Mouse (Mus musculus): ENCODE data around the gene Cnot6.

Cnot6 gene

DNA sequence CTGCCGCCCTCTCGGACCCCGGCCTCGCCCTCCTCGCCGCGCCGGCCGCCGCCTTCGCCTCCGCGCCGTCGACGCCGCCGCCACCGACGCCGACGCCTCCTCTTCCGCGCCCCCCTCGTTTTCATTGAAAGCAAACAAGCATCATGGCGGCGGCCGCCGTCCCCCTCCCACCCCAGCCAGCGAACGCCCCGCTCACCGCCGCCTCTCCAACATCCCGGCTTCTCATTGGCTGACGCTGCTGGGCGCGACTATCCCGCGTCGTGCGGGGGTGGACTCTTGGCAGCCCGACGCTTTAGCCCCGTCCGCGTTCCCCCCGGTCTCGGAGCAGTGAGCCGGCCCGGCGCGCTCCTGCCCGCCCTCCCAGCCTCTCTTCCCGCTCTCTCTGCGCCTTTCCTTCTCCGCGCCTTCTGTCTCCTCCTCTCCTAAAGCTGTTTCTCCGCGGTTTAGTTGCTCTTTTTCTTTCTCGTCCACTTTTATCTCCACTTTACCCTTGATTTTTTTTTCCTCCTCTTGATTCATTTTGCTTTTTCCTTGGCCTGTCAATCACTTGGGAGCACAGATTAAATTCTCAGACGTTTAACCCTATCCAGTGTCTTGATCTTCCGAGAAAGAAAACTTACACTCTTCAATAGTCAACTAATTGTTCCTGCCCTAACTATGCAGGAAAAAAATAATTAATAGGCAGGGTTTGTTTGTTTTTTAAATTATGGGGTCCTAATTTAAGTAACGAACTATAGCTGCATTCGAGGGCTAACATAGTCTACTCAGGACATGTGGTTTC is at the start of gene Cnot6:
Gene Cnot6 (minus strand): TSS at position 169 of the 781 bp plus-strand sequence.
- in situ Hi-C loops (cut with MseI, MboI) = no loop called here

DNA sequence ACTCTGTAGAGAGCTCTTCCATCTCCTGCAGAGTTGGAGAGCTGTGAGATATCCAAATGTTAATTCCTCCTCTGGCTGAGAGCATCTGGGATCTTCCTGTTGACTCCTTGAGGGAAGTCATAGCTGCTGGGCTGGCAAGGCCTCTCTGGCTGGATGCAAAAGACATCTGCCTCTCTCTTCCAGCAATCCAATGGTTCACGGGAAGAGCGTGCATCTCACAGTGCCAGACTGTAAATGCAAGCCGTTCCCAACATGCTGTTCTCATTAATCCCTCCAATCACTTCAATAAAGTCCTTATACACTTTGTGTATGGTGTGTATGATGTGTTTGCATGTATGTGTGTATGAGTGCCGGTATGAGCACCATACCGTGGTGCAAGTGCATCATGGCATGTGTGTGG is 48.6 kb upstream of the Cnot6 start:
- in situ Hi-C loops (cut with MseI, MboI) = no loop called here

DNA sequence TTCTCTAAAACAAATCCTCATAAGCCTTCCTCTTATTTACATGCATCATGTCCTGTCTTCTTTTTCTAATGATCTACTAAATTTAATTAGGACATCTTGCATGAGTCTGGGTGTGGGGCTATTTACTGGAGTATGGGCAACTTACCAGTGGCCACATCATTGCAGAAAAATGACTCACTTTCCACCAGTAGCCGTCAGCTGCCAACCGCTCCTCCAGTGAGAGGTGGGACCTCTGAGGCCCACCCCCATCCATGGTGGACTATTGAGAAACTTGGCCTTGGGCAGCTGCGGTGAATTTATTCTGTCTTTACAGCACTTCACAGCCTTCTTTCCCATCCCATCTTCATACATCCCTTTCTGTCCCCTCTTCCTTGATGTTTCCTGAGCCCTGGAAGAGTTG is 45.6 kb upstream of the Cnot6 start:
- in situ Hi-C loops (cut with MseI, MboI) = no loop called here

DNA sequence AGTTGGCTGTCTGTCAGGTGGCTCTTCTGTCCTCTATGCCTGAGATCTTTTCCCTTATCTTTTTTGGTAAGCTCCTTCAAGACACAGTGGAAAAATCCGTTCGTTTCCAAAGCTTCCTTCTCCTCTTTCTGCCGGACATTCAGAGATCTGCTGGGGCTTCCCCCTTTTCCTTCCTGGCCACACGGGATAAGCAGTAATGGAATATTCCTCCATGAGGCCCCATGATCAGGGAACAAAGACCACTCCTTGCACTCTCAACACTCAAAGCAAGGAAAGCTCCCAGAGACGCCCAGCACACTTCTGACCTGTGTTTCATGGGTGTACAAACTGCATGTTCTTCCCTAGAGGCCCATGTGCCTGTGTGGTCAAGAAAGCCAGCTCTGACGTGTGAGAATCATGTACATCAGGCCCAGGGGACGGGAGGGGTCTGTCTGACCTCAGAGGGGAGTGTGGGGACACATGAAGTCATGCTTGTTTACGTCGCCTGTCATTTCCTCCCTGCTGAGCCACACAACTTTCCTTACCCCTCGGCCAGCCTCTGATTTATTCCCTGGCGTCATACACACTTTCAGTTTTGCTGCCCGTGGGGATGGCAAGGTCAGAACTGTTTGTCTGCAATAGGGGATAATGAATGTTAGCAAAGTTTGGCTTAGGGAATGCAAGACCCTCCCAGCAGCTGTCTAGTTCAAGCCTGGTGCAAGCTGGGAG is 42.6 kb upstream of the Cnot6 start:
- in situ Hi-C loops (cut with MseI, MboI) = no loop called here

DNA sequence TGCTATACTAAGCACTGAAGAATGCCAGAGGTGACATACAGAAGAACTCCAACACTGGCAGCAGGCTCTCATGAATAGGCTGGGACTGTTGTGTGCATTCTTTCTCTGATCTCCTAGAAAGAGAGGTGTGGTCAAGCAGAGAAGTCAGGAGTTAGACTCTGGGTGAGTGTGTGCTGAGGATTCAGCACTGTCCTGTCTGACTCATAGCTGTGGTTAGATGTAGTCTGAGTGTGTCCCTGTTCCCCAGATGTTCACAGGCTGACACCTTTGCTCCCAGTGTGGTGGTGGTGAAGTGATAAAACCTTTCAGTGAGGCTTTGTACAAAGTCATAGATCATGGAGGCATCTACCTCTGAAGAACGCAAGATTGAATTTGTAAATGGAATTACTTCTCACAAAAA is 34.2 kb upstream of the Cnot6 start:
- in situ Hi-C loops (cut with MseI, MboI) = no loop called here

GRCm38 (mm10) chr11:49745839-49746238 is 33.3 kb upstream of the Cnot6 start:
- in situ Hi-C loops (cut with MseI, MboI) = no loop called here

GRCm38 (mm10) chr11:49744981-49745380 is 32.5 kb upstream of the Cnot6 start:
- in situ Hi-C loops (cut with MseI, MboI) = no loop called here

- in situ Hi-C loops (cut with MseI, MboI) = no loop called here
Measured at GRCm38 (mm10) chr11:49743634-49744033, 31.1 kb upstream of the Cnot6 start.

- in situ Hi-C loops (cut with MseI, MboI) = no loop called here
Measured at GRCm38 (mm10) chr11:49742248-49742647, 29.7 kb upstream of the Cnot6 start.

- in situ Hi-C loops (cut with MseI, MboI) = no loop called here
Measured at GRCm38 (mm10) chr11:49739776-49740175, 27.3 kb upstream of the Cnot6 start.

GRCm38 (mm10) chr11:49738659-49739406 is 26.3 kb upstream of the Cnot6 start:
- in situ Hi-C loops (cut with MseI, MboI) = no loop called here

GRCm38 (mm10) chr11:49737625-49738024 is 25.1 kb upstream of the Cnot6 start:
- in situ Hi-C loops (cut with MseI, MboI) = no loop called here

- in situ Hi-C loops (cut with MseI, MboI) = no loop called here
Measured at GRCm38 (mm10) chr11:49734771-49735170, 22.2 kb upstream of the Cnot6 start.

DNA sequence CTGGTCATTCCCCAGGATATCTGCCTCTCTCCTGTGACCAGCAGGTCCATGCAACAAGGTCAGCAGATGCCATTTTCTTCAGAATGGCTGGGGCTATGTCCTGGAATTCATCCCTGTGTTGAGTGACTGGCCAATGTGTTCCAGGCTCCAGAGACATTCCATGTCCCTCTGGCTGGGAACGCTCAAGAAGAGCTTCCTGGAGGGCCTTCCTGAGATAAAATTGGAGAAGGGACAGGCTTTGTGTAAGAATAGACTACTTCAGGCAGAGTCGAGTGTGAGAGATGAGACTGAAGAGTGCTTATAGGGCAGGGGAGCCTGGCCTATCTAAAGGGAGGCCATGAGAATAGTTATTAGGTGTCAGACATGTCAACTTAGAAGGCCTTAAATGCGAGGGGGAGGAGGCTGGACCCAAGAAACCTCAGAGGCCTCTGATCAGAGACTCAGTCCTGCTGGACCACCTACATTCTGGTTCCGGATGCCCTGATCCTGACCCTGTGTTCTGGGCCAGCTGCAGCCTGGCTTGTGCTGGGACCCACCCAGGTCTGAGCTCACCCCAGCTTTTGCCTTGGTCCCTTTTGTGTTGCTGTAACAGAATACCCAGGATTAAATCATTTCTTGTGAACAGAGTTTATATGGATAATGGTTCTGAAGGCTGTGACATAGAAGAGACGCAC is 17.9 kb upstream of the Cnot6 start:
- in situ Hi-C loops (cut with MseI, MboI) = no loop called here

DNA sequence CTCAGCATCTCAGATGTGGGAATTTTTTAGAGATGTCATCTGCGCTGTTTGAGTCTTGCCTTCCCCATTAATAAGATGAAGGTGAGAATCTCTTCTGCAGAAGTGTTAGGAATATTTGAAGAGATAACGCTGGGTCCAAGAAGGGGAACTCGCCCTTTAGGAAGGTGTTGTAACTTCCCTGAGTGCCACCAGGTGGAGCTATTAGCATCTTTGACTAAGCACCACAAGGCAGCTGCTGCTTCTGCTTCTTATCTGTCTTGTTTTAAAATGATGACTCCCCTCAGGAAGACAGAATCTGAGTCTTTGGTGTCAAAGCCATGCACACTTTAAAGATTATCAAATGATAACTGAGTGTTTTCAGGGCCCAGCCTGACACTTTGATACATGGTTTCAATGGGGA is 15.4 kb upstream of the Cnot6 start:
- in situ Hi-C loops (cut with MseI, MboI) = loop anchor here in 1 of 2 experiments (10.0 kb wide), 1 partner anchor 117 kb away; the partner anchor contains the start of gene Mapk9

- in situ Hi-C loops (cut with MseI, MboI) = loop anchor here in 1 of 2 experiments (10.0 kb wide), 1 partner anchor 118 kb away; the partner anchor contains the start of gene Mapk9
Measured at GRCm38 (mm10) chr11:49726800-49727199, 14.3 kb upstream of the Cnot6 start.

GRCm38 (mm10) chr11:49724676-49725075 is 12.2 kb upstream of the Cnot6 start:
- in situ Hi-C loops (cut with MseI, MboI) = loop anchor here in 1 of 2 experiments (10.0 kb wide), 1 partner anchor 120 kb away; the partner anchor contains the start of gene Mapk9

DNA sequence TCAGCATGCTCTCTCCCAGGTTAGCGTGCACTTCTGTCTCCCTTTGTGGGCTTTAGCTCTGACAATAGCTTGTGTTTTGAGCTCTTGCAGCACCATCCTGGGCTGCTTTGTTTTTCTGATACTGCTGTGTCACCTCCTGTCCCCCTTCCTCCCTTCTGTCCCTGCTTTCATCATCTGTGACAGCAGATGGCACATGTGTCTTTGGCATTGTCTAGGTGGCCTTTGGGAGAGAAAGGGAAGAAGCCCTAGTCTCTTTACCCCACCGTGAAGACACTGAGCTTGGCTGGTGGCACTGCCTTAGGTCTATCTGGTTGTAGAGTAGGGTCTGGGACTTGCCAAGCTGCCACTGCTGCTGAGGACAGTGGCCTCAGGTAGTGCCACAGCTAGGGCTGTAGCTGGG is 10.8 kb upstream of the Cnot6 start:
- in situ Hi-C loops (cut with MseI, MboI) = loop anchor here in 1 of 2 experiments (10.0 kb wide), 1 partner anchor 122 kb away; the partner anchor contains the start of gene Mapk9

GRCm38 (mm10) chr11:49722692-49723091 is 10.2 kb upstream of the Cnot6 start:
- in situ Hi-C loops (cut with MseI, MboI) = loop anchor here in 1 of 2 experiments (10.0 kb wide), 1 partner anchor 122 kb away; the partner anchor contains the start of gene Mapk9

DNA sequence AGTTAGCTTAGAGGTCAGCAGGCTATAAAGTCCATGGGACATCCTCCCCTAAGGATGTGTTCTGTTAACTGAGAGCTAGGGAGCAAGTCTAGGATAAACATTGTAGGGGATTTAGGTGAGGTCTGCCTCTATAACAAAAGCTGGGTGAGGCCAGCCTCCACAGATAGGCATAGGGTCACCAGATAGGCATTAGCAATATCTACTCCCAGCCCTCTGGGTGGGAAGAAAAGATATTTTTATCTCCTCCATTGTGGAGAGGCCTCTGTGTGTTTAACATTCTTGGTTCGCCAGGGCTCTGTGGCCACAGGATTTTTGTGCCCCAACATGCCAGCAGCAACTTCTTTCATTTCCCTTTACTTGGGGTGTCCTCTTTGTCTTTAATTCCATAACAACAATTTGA is 8.8 kb upstream of the Cnot6 start:
- in situ Hi-C loops (cut with MseI, MboI) = loop anchor here in 1 of 2 experiments (10.0 kb wide), 1 partner anchor 123 kb away; the partner anchor contains the start of gene Mapk9
